Mouse (Mus musculus): ENCODE data around the gene Zbtb9.

The Zbtb9 gene

GRCm38 (mm10) chr17:26971247-26971905, 1.6 kb upstream of the Zbtb9 start:
- DNase-seq (ENCODE audit: low read depth), result no peak

GRCm38 (mm10) chr17:26972107-26972506, 860 bp upstream of the Zbtb9 start:
- DNase-seq (ENCODE audit: low read depth), result no peak

- no peak for DNase-seq (ENCODE audit: low read depth)
Observed at GRCm38 (mm10) chr17:26974547-26974946, 1.6 kb downstream of the Zbtb9 start.

- peak; percentile 55 for DNase-seq (ENCODE audit: low read depth)
Observed at GRCm38 (mm10) chr17:26975415-26975814, 2.4 kb downstream of the Zbtb9 start.

- DNase-seq (ENCODE audit: low read depth), result peak; percentile 49
Observed at GRCm38 (mm10) chr17:26977354-26977753, 4.4 kb downstream of the Zbtb9 start.

- DNase-seq (ENCODE audit: low read depth), result no peak
Observed at GRCm38 (mm10) chr17:26979426-26979825, 6.5 kb downstream of the Zbtb9 start.

GRCm38 (mm10) chr17:26981050-26981449, 8.1 kb downstream of the Zbtb9 start:
- peak; percentile 70 for DNase-seq (ENCODE audit: low read depth)

GRCm38 (mm10) chr17:26983382-26983781, 10.4 kb downstream of the Zbtb9 start:
- DNase-seq (ENCODE audit: low read depth), result no peak

- DNase-seq (ENCODE audit: low read depth), result no peak
Observed at GRCm38 (mm10) chr17:26985503-26986179, 12.7 kb downstream of the Zbtb9 start.

GRCm38 (mm10) chr17:26990521-26990920, 17.6 kb downstream of the Zbtb9 start:
- DNase-seq (ENCODE audit: low read depth), result no peak

- DNase-seq (ENCODE audit: low read depth), result peak; percentile 60
Observed at GRCm38 (mm10) chr17:26994410-26994809, 21.4 kb downstream of the Zbtb9 start.

GRCm38 (mm10) chr17:26995006-26995405, 22.0 kb downstream of the Zbtb9 start:
- no peak for DNase-seq (ENCODE audit: low read depth)

GRCm38 (mm10) chr17:26995562-26995961, 22.6 kb downstream of the Zbtb9 start:
- peak; percentile 41 for DNase-seq (ENCODE audit: low read depth)

- no peak for DNase-seq (ENCODE audit: low read depth)
Observed at GRCm38 (mm10) chr17:26997661-26998060, 24.7 kb downstream of the Zbtb9 start.

GRCm38 (mm10) chr17:26998283-26998682, 25.3 kb downstream of the Zbtb9 start:
- no peak for DNase-seq (ENCODE audit: low read depth)

- DNase-seq (ENCODE audit: low read depth), result peak; percentile 45
Observed at GRCm38 (mm10) chr17:26999996-27000395, 27.0 kb downstream of the Zbtb9 start.

GRCm38 (mm10) chr17:27001151-27001550, 28.2 kb downstream of the Zbtb9 start:
- DNase-seq (ENCODE audit: low read depth), result peak; percentile 78

GRCm38 (mm10) chr17:27001889-27002288, 28.9 kb downstream of the Zbtb9 start:
- DNase-seq (ENCODE audit: low read depth), result peak; percentile 64

GRCm38 (mm10) chr17:27004431-27004830, 31.5 kb downstream of the Zbtb9 start:
- peak; percentile 64 for DNase-seq (ENCODE audit: low read depth)

GRCm38 (mm10) chr17:27004903-27005485, 32.0 kb downstream of the Zbtb9 start:
- DNase-seq (ENCODE audit: low read depth), result no peak

GRCm38 (mm10) chr17:27005644-27006043, 32.7 kb downstream of the Zbtb9 start:
- DNase-seq (ENCODE audit: low read depth), result no peak

GRCm38 (mm10) chr17:27008277-27008676, 35.3 kb downstream of the Zbtb9 start:
- DNase-seq (ENCODE audit: low read depth), result no peak

GRCm38 (mm10) chr17:27011167-27011566, 38.2 kb downstream of the Zbtb9 start:
- DNase-seq (ENCODE audit: low read depth), result no peak
